Mouse (Mus musculus): ENCODE measurements at regions not wholly inside any gene's neighbourhood (a gene's known extent, or its start where the extent isn't known, plus 50 kb on each side); places are given as distances from the start of the nearest gene placed in this dataset.

DNA sequence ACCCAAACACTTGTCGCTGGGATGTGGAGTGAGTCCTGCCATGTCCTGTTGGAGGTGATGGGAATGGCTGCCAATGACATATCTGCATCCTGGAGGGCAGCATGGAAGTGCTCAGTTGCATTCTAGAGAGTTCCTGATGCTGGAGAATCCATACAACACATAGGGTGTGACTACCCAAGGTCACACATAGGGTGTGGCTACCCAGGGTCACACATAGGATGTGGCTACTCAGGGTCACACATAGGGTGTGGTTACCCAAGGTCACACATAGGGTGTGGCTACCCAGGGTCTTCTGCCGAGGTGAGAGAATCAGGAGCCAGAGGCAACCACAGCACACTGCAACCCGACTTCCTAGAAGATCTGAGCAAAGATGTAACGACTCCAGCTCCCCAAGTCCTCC, 514.0 kb downstream of the Fam19a5 start:
- no peaks in the 10 kb centered on the region for H3K27me3 ChIP-seq (ENCODE audit: low read depth, poor library complexity, severe bottlenecking)
- H3K4me3 ChIP-seq, result no peak overlapping the region
- no peaks in the 10 kb centered on the region for H3K36me3 ChIP-seq
- H3K27ac ChIP-seq, result no peak overlapping the region
- no peak for DNase-seq (ENCODE audit: low spot score)
- H3K9me3 ChIP-seq (replicated peaks), result no peaks in the 10 kb centered on the region
- no peaks in the 10 kb centered on the region for H3K4me1 ChIP-seq
- WGBS, result 68% methylated on average over 4 of the region's 4 CpGs

DNA sequence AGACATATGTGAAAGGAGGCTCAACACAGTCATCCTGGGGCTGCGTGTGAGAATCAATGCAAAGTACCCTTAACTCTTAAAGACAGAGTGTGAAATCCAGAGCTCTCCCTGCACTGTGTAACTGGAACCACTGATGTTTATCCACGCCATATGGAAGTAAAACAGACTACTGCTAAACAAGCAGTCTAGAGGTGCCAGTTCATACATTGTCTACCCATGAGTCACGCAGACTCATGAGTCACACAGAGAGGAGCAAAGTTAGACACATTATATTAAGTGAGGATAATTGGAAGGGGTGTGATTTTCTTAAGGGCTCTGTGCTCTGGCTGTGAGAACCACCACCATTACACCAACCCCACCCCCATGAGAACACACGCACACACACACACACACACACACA, 516.8 kb downstream of the Fam19a5 start:
- Histone ChIP-seq H3K4me1 (no peaks in the 10 kb centered on the region), H3K27ac (no peak overlapping the region), H3K27me3 (ENCODE audit: low read depth, poor library complexity, severe bottlenecking) (no peaks in the 10 kb centered on the region), H3K9me3 (replicated peaks) (no peaks in the 10 kb centered on the region), H3K36me3 (no peaks in the 10 kb centered on the region), H3K4me3 (no peak overlapping the region)
- WGBS, result 91% methylated on average over 4 of the region's 4 CpGs
- no peak for DNase-seq (ENCODE audit: low spot score)

DNA sequence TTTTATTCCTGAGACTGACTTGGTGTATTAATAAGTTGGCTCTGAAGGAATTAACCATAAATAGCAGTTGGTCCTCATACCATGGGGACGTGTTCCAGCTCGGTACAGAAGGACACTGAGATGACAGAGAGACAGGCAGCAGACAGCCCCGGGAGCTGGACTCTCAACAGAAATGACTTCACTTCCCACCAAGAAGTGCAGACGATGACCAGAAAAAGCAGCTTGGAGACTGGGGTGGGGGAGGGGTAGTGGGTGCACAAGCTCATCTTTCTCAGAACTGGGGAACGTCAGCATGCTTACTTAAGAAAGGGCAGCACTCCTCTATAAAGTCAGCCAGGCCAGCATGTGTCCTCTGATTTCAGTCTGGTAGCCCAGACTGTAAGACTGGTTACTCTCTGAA, 518.9 kb downstream of the Fam19a5 start:
- H3K27me3 ChIP-seq (ENCODE audit: low read depth, poor library complexity, severe bottlenecking), result no peaks in the 10 kb centered on the region
- H3K27ac ChIP-seq, result no peak overlapping the region
- DNase-seq (ENCODE audit: low spot score), result no peak
- no peaks in the 10 kb centered on the region for H3K4me1 ChIP-seq
- WGBS, result 64% methylated on average over 5 of the region's 5 CpGs
- no peaks in the 10 kb centered on the region for H3K9me3 ChIP-seq (replicated peaks)
- H3K36me3 ChIP-seq, result no peaks in the 10 kb centered on the region
- H3K4me3 ChIP-seq, result no peak overlapping the region

DNA sequence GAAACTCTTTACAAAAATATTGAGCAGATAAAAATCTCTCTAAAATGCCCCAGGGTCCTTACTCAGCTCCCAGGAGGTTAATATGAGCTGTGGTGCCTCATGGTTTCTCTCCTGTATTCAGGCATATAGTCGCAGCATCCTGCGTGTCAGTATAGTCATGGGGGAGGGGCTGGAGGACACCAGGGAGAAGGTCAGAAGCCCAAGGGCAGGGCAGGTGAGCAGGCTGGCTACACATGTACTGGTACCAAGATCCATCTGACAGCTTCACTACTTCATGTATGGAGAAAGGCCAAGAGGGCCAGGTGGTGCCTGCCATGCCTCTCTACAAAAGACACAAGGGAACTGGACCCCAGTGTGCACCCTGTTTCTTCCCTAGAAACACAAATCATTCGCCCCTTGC, 524.4 kb downstream of the Fam19a5 start:
- no peak overlapping the region for H3K27ac ChIP-seq
- no peaks in the 10 kb centered on the region for H3K4me1 ChIP-seq
- H3K27me3 ChIP-seq (ENCODE audit: low read depth, poor library complexity, severe bottlenecking), result no peaks in the 10 kb centered on the region
- no peaks in the 10 kb centered on the region for H3K36me3 ChIP-seq
- no peak for DNase-seq (ENCODE audit: low spot score)
- H3K4me3 ChIP-seq, result no peak overlapping the region
- no peaks in the 10 kb centered on the region for H3K9me3 ChIP-seq (replicated peaks)
- 68% methylated on average over 3 of the region's 3 CpGs for WGBS

DNA sequence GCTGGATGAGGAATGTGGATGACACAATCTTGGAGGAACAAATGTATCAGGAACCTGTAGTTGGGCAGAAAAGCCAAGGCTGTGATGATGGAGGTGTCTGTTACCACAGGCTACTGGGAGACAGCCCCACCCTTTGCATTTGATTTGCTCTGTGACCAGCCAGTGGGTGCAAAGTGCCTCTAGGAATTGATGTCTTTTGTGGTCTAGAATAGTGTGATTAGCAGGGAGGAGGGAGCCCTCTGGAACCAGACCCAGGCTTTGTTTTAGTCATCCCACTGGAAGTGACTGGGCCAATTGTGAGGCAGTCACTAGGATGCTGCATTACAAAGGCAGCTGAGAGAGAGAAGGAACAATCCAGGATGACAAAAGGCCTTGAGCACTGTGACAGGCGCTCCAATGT, 527.4 kb upstream of the Zdhhc25 start:
- Histone ChIP-seq H3K27me3 (ENCODE audit: low read depth, poor library complexity, severe bottlenecking) (no peaks in the 10 kb centered on the region), H3K9me3 (replicated peaks) (no peaks in the 10 kb centered on the region), H3K4me3 (no peak overlapping the region), H3K36me3 (no peaks in the 10 kb centered on the region), H3K4me1 (no peaks in the 10 kb centered on the region), H3K27ac (no peak overlapping the region)
- no peak for DNase-seq (ENCODE audit: low spot score)
- 53% methylated on average over 1 of the region's 1 CpGs for WGBS

DNA sequence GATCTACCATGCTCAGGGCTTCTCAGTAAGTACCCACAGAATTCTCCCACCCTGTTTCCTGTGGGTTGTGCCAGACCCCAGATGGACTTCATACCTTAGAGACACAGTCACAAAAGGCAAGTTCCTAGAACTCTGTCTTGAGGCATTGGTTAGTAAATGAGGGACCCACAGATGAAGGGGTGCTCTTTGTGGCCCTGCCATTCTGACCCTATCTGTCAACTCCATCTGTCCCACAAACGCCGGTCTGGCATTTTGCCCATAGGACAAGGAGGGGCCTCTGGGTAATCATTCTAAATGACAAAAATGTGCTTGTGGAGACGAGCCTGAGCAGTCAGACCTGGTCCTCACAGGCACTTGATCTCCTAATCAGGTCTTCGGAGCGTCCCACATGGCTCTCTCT, 516.2 kb upstream of the Zdhhc25 start:
- Histone ChIP-seq H3K27me3 (ENCODE audit: low read depth, poor library complexity, severe bottlenecking) (no peaks in the 10 kb centered on the region), H3K27ac (no peak overlapping the region), H3K36me3 (no peaks in the 10 kb centered on the region), H3K4me1 (no peaks in the 10 kb centered on the region), H3K4me3 (no peak overlapping the region), H3K9me3 (replicated peaks) (no peaks in the 10 kb centered on the region)
- WGBS, result 64% methylated on average over 5 of the region's 5 CpGs
- DNase-seq (ENCODE audit: low spot score), result no peak

DNA sequence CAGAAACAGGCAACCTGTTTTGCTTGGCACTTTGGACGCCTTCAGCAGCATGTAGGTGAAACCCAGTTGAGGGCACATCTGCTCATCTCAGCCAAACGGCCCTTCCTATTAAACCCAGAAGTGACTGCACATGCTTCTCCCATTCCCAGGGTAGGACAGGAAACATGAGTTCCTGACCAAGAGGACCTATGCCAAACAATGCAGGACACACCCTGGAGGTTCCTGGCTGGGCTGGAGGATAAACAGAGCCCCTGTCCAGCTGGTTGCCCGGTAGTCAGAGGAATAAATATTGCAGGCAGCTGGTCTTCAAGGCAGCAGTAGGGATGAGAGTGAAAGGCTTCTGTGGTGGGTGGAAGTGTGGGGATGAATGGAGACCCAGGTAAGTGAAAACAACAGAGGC, 514.5 kb upstream of the Zdhhc25 start:
- WGBS, result 74% methylated on average over 3 of the region's 3 CpGs
- no peak overlapping the region for H3K4me3 ChIP-seq
- H3K9me3 ChIP-seq (replicated peaks), result no peaks in the 10 kb centered on the region
- no peak overlapping the region for H3K27ac ChIP-seq
- no peaks in the 10 kb centered on the region for H3K4me1 ChIP-seq
- no peaks in the 10 kb centered on the region for H3K36me3 ChIP-seq
- no peaks in the 10 kb centered on the region for H3K27me3 ChIP-seq (ENCODE audit: low read depth, poor library complexity, severe bottlenecking)
- DNase-seq (ENCODE audit: low spot score), result no peak

DNA sequence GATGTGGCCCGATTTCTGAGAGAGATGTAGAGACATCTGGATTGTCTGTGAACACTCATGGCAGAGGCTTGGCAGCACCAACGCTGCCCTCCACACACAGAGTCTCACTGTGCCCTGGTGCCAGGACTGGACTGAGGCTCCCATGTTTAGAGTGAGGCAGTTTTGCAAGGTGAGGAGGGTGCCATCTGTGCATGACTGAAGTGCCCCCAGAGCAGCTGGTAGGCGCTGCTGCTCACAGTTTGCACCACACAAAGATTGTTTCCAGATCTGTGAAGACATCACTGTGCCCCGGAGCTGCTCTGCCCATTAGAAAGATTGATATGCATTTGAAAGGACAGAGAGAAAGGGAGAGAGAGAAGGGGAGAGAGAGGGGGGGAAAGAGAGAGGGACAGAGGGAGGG, 510.6 kb upstream of the Zdhhc25 start:
- 0 out of 2 replicates have a peak, but pooled peaks cover 3% of the 10 kb centered on the region for H3K9me3 ChIP-seq (replicated peaks)
- H3K36me3 ChIP-seq, result no peaks in the 10 kb centered on the region
- H3K4me3 ChIP-seq, result no peak overlapping the region
- 61% methylated on average over 4 of the region's 4 CpGs for WGBS
- H3K4me1 ChIP-seq, result no peaks in the 10 kb centered on the region
- H3K27me3 ChIP-seq (ENCODE audit: low read depth, poor library complexity, severe bottlenecking), result no peaks in the 10 kb centered on the region
- DNase-seq (ENCODE audit: low spot score), result no peak
- H3K27ac ChIP-seq, result no peak overlapping the region

DNA sequence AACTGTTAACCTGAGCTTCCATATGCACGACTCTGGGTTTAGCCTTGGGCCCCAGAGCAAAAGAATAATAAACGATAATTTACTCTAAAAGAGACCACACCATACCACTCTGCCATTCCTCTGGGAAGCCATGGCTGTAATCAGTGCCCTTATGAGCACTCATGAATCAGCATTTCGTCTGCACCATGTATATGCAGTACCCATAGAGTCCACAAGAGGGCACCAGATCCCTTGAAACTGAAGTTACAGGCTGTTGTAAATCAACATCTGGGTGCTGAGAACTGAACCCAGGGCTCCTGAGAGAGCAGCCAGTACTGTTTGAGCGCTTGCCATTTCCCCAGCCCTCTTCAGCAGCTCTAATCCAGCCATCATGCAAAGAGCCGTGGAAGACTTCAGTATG, 508.7 kb upstream of the Zdhhc25 start:
- Histone ChIP-seq H3K27me3 (ENCODE audit: low read depth, poor library complexity, severe bottlenecking) (no peaks in the 10 kb centered on the region), H3K9me3 (replicated peaks) (0 out of 2 replicates have a peak, but pooled peaks cover 3% of the 10 kb centered on the region), H3K4me1 (no peaks in the 10 kb centered on the region), H3K27ac (no peak overlapping the region), H3K36me3 (no peaks in the 10 kb centered on the region), H3K4me3 (no peak overlapping the region)
- 93% methylated on average over 5 of the region's 5 CpGs for WGBS
- DNase-seq (ENCODE audit: low spot score), result no peak

DNA sequence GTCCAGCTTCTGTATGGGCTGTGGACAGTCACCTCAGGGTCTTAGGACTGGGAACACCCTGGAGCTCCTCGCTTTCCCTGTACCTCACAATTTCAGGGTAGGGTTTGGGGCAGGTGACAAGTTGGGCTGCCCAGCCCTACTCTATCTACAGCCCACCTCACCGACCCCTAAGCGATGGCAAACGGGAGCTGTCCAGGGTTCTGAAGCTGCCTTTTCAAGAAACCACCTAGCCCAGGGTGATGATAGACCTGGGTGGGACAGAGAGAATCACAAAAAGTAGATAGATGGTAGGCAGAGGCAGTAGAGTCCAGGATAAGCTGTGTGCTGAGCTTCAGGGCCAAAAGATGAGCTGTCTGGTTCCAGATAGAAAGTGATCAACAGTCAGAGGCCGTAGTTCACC, 479.7 kb upstream of the Zdhhc25 start:
- no peaks in the 10 kb centered on the region for H3K4me1 ChIP-seq
- H3K27ac ChIP-seq, result no peak overlapping the region
- no peaks in the 10 kb centered on the region for H3K9me3 ChIP-seq (replicated peaks)
- WGBS, result 48% methylated on average over 5 of the region's 5 CpGs
- DNase-seq (ENCODE audit: low spot score), result peak; percentile 75
- no peaks in the 10 kb centered on the region for H3K27me3 ChIP-seq (ENCODE audit: low read depth, poor library complexity, severe bottlenecking)
- H3K4me3 ChIP-seq, result no peak overlapping the region
- no peaks in the 10 kb centered on the region for H3K36me3 ChIP-seq

DNA sequence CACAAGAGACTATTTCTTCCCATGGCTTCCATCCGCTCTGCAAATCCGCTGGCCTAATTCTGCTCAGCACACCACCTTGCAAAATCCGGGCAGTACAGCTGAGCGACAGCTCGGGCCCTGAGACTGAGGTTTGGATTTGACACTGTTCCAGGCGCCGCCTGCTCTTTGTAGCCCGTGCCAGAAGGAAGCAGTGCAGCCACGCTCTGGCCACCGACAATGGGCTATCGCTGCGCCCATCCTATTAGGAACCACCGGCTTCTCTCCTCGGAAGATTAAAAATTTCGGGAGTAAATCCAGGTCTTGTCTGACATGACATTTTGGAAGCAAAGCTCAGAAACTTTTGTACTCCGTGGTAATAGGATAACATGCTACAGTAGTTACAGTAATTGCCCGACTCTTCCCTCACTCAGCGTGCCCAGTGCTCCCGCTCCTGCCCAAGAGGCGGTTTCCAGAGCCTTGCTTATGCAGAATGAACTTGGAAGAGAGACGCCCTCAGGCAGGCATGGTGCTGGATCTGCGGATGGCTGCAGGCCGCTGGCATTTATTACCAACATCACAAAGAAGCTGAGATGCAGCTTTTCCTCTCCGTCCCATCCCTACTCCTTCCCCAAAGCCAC, 476.1 kb upstream of the Zdhhc25 start:
- no peaks in the 10 kb centered on the region for H3K9me3 ChIP-seq (replicated peaks)
- H3K4me3 ChIP-seq, result no peak overlapping the region
- no peak for DNase-seq (ENCODE audit: low spot score)
- H3K27ac ChIP-seq, result no peak overlapping the region
- no peaks in the 10 kb centered on the region for H3K4me1 ChIP-seq
- 89% methylated on average over 24 of the region's 24 CpGs for WGBS
- no peaks in the 10 kb centered on the region for H3K27me3 ChIP-seq (ENCODE audit: low read depth, poor library complexity, severe bottlenecking)
- no peaks in the 10 kb centered on the region for H3K36me3 ChIP-seq

DNA sequence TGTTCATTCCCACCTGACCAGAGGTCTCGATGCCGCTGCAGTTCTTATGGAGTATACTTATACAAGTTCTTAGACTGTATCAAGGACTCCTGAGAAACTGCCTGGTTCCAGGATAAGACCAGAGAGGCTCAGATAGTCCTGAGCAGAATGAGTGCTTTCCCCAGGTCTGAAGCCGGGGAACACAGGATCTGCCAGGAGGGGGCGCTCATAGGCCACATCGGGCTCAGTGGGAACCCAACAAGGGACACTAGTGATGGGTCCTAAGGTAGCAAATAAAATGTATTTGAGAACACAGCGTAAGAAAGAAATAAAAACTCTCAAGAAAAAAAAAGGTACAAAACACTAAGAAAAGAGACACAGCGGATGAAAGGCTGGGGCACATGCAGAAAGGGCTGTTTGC, 454.0 kb upstream of the Zdhhc25 start:
- Histone ChIP-seq H3K27me3 (ENCODE audit: low read depth, poor library complexity, severe bottlenecking) (no peaks in the 10 kb centered on the region), H3K4me1 (no peaks in the 10 kb centered on the region), H3K9me3 (replicated peaks) (no peaks in the 10 kb centered on the region), H3K27ac (no peak overlapping the region), H3K36me3 (no peaks in the 10 kb centered on the region), H3K4me3 (no peak overlapping the region)
- DNase-seq (ENCODE audit: low spot score), result peak; percentile 73
- 51% methylated on average over 7 of the region's 7 CpGs for WGBS

DNA sequence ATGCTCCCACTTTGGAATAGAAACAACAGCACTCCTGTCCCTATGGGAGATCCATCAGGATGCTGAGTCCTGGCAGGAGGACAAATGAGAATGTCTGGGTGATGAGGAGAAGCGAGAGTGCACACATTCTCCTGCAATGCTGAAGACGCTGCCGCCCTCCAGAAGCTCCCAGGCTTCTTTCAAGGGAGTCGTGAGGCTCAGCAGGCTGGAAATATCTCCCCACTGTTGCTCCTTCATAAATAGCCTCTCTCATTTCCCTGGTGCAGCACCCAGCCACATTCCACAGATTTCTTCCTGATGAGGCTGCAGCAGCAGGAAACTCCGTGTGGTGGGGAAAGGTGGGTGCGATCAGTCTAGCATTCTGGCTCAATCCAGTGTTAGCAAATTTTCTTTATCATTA, 448.9 kb upstream of the Zdhhc25 start:
- H3K27me3 ChIP-seq (ENCODE audit: low read depth, poor library complexity, severe bottlenecking), result no peaks in the 10 kb centered on the region
- no peak for DNase-seq (ENCODE audit: low spot score)
- no peaks in the 10 kb centered on the region for H3K4me1 ChIP-seq
- H3K9me3 ChIP-seq (replicated peaks), result no peaks in the 10 kb centered on the region
- H3K36me3 ChIP-seq, result no peaks in the 10 kb centered on the region
- no peak overlapping the region for H3K27ac ChIP-seq
- WGBS, result 69% methylated on average over 6 of the region's 6 CpGs
- H3K4me3 ChIP-seq, result no peak overlapping the region

DNA sequence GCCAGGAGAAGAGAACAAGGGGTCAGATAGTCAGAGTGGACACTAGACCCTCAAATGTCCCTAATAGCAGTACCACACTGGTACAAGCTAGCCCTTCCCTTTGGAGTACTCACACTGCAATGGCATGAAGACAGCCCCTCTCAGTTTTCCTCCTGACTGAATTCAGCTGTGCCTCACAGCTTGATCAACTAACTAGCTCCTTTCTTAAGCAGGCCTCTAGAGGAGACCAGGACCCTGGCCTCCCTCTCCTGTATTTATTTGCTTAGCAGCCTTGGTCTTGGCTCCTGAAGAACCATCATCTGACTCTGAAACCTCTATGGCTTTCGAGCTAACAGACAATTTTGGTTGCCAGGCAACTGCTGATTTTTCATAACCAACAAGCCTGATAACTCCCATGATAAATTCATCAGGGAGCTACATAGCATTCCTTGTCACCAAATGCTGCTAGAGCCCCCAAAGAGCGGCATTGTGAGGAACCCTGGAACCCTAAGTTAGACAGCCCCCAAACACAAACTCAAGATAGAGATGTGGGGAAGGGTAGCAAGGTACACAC, 440.4 kb upstream of the Zdhhc25 start:
- Histone ChIP-seq H3K27ac (no peak overlapping the region), H3K36me3 (no peaks in the 10 kb centered on the region), H3K4me3 (no peak overlapping the region), H3K9me3 (replicated peaks) (no peaks in the 10 kb centered on the region), H3K4me1 (no peaks in the 10 kb centered on the region), H3K27me3 (ENCODE audit: low read depth, poor library complexity, severe bottlenecking) (no peaks in the 10 kb centered on the region)
- 87% methylated on average over 2 of the region's 2 CpGs for WGBS
- DNase-seq (ENCODE audit: low spot score), result no peak

Data from limb, embryonic 10.5 days (tissue).